Mouse (Mus musculus): ENCODE data around the gene Ngf. TPM values are rescaled to one million over a fixed set of nuclear protein-coding genes. Genes with fewer than 3 reads are reported as not detected.

The Ngf gene
- total RNA-seq (2017): not detected in 2 replicates

GRCm38 (mm10) chr3:102469713-102470448 is at the start of gene Ngf:
Ngf (plus strand) TSS chr3:102469919.
- ATAC-seq (replicated peaks in 1 of 2; ENCODE audit: insufficient read depth in 1 of 2, low FRiP score in 2 of 2, low TSS enrichment in 1 of 2, low read depth in 1 of 2, poor library complexity in 2 of 2, severe bottlenecking in 2 of 2): no peak

GRCm38 (mm10) chr3:102445567-102445966 is 24.2 kb upstream of the Ngf start:
- no peak for ATAC-seq (replicated peaks in 1 of 2; ENCODE audit: insufficient read depth in 1 of 2, low FRiP score in 2 of 2, low TSS enrichment in 1 of 2, low read depth in 1 of 2, poor library complexity in 2 of 2, severe bottlenecking in 2 of 2)

GRCm38 (mm10) chr3:102446691-102447090 is 23.0 kb upstream of the Ngf start:
- no peak for ATAC-seq (replicated peaks in 1 of 2; ENCODE audit: insufficient read depth in 1 of 2, low FRiP score in 2 of 2, low TSS enrichment in 1 of 2, low read depth in 1 of 2, poor library complexity in 2 of 2, severe bottlenecking in 2 of 2)

- ATAC-seq (replicated peaks in 1 of 2; ENCODE audit: insufficient read depth in 1 of 2, low FRiP score in 2 of 2, low TSS enrichment in 1 of 2, low read depth in 1 of 2, poor library complexity in 2 of 2, severe bottlenecking in 2 of 2): no peak
Observed at GRCm38 (mm10) chr3:102454566-102454965, 15.2 kb upstream of the Ngf start.

GRCm38 (mm10) chr3:102460528-102460927 is 9.2 kb upstream of the Ngf start:
- no peak for ATAC-seq (replicated peaks in 1 of 2; ENCODE audit: insufficient read depth in 1 of 2, low FRiP score in 2 of 2, low TSS enrichment in 1 of 2, low read depth in 1 of 2, poor library complexity in 2 of 2, severe bottlenecking in 2 of 2)

GRCm38 (mm10) chr3:102460986-102461385 is 8.7 kb upstream of the Ngf start:
- no peak for ATAC-seq (replicated peaks in 1 of 2; ENCODE audit: insufficient read depth in 1 of 2, low FRiP score in 2 of 2, low TSS enrichment in 1 of 2, low read depth in 1 of 2, poor library complexity in 2 of 2, severe bottlenecking in 2 of 2)

GRCm38 (mm10) chr3:102462703-102463336 is 6.9 kb upstream of the Ngf start:
- no peak for ATAC-seq (replicated peaks in 1 of 2; ENCODE audit: insufficient read depth in 1 of 2, low FRiP score in 2 of 2, low TSS enrichment in 1 of 2, low read depth in 1 of 2, poor library complexity in 2 of 2, severe bottlenecking in 2 of 2)

GRCm38 (mm10) chr3:102463339-102463738 is 6.4 kb upstream of the Ngf start:
- ATAC-seq (replicated peaks in 1 of 2; ENCODE audit: insufficient read depth in 1 of 2, low FRiP score in 2 of 2, low TSS enrichment in 1 of 2, low read depth in 1 of 2, poor library complexity in 2 of 2, severe bottlenecking in 2 of 2): no peak

- ATAC-seq (replicated peaks in 1 of 2; ENCODE audit: insufficient read depth in 1 of 2, low FRiP score in 2 of 2, low TSS enrichment in 1 of 2, low read depth in 1 of 2, poor library complexity in 2 of 2, severe bottlenecking in 2 of 2): peak in 1 of 2 experiments; percentile 61; a peak in 2 of 4 replicates
Observed at GRCm38 (mm10) chr3:102466587-102466986, 3.1 kb upstream of the Ngf start.

GRCm38 (mm10) chr3:102467121-102467520 is 2.6 kb upstream of the Ngf start:
- no peak for ATAC-seq (replicated peaks in 1 of 2; ENCODE audit: insufficient read depth in 1 of 2, low FRiP score in 2 of 2, low TSS enrichment in 1 of 2, low read depth in 1 of 2, poor library complexity in 2 of 2, severe bottlenecking in 2 of 2)

- ATAC-seq (replicated peaks in 1 of 2; ENCODE audit: insufficient read depth in 1 of 2, low FRiP score in 2 of 2, low TSS enrichment in 1 of 2, low read depth in 1 of 2, poor library complexity in 2 of 2, severe bottlenecking in 2 of 2): no peak
Observed at GRCm38 (mm10) chr3:102471251-102471650, 1.5 kb downstream of the Ngf start.

- ATAC-seq (replicated peaks in 1 of 2; ENCODE audit: insufficient read depth in 1 of 2, low FRiP score in 2 of 2, low TSS enrichment in 1 of 2, low read depth in 1 of 2, poor library complexity in 2 of 2, severe bottlenecking in 2 of 2): no peak
Observed at GRCm38 (mm10) chr3:102471799-102472198, 2.1 kb downstream of the Ngf start.

- ATAC-seq (replicated peaks in 1 of 2; ENCODE audit: insufficient read depth in 1 of 2, low FRiP score in 2 of 2, low TSS enrichment in 1 of 2, low read depth in 1 of 2, poor library complexity in 2 of 2, severe bottlenecking in 2 of 2): no peak
Observed at GRCm38 (mm10) chr3:102474275-102475155, 4.8 kb downstream of the Ngf start.

GRCm38 (mm10) chr3:102477917-102478694 is 8.4 kb downstream of the Ngf start:
- ATAC-seq (replicated peaks in 1 of 2; ENCODE audit: insufficient read depth in 1 of 2, low FRiP score in 2 of 2, low TSS enrichment in 1 of 2, low read depth in 1 of 2, poor library complexity in 2 of 2, severe bottlenecking in 2 of 2): no peak

- peak; percentile 70 to 74 for ATAC-seq (replicated peaks in 1 of 2; ENCODE audit: insufficient read depth in 1 of 2, low FRiP score in 2 of 2, low TSS enrichment in 1 of 2, low read depth in 1 of 2, poor library complexity in 2 of 2, severe bottlenecking in 2 of 2)
Observed at GRCm38 (mm10) chr3:102490393-102491123, 20.8 kb downstream of the Ngf start.

- no peak for ATAC-seq (replicated peaks in 1 of 2; ENCODE audit: insufficient read depth in 1 of 2, low FRiP score in 2 of 2, low TSS enrichment in 1 of 2, low read depth in 1 of 2, poor library complexity in 2 of 2, severe bottlenecking in 2 of 2)
Observed at GRCm38 (mm10) chr3:102498113-102498512, 28.4 kb downstream of the Ngf start.

GRCm38 (mm10) chr3:102498931-102499330 is 29.2 kb downstream of the Ngf start:
- ATAC-seq (replicated peaks in 1 of 2; ENCODE audit: insufficient read depth in 1 of 2, low FRiP score in 2 of 2, low TSS enrichment in 1 of 2, low read depth in 1 of 2, poor library complexity in 2 of 2, severe bottlenecking in 2 of 2): no peak
